Mouse (Mus musculus): ENCODE results near the gene Fam72a.

Fam72a gene

DNA sequence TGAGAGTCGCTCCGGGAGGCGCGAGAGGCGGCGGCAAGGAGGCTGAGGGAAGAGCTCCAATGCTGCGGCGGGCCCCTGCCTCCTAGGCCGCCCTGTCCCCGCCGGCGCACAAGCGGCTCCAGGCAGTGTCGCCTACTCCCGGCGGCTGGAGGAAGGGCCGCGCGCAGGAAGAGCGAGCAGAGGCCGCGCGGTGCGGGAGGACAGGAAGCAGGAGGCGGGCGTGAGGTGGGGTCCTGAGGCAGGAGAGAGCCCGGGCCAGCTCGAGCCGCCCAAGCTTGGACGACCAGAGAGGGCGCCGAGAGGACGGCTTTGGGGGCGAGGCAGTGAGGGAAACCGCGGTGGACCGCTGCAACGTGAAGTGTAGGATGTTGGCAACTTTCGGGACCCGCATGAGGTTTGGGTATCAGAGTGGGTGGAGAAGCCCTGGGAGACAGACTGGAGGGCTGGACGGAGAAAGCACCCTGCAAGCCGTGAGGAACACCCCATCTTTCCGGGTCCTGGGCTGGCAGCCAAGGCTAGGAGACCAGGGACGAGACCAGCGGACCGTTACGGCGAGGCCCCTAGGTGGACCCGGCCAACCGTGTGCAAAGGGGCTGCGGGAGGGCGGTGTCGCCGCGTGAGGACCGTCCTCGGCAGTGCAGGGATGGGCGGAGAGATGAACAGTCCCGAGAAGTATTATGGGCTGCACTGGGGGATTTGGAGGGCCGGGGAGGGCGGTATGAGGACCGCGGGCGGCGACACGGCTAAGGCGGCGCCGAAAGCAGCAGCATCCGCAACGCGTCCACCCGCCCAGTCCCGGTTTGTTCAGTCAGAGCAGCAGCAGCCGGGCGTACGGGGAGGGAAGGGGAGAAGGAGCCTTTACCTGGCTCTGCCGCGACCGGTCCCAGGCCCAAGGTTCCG lies 1.1 kb upstream of the Fam72a start:
- peak in 1 of 2 experiments; percentile 82 for DNase-seq

DNA sequence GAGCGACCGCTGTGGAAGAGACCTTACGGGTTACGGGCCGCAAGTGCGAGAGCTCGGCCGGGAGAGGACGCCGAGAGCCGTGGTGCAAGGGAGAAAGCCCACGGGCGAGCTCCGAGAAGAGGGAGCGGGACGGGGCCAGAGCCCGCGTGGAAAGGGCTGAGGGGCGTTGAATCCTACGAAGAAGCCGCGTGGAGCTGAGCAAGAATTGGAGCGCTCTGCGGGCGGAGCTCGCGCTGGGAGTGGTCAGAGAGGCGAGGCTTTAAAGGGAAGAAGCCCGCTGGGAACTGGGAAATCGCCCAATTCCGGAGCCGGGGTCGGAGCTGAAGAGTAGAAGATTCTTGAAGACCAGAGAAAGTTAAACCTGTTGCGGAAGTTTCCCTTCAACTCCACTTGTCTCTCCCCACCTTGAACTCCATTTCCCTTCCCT lies 391 bp downstream of the Fam72a start:
- DNase-seq = peak in 1 of 2 experiments; percentile 71

GRCm38 (mm10) chr1:131528561-131529166 lies 961 bp downstream of the Fam72a start:
- DNase-seq = no peak

- DNase-seq = no peak
Measured at GRCm38 (mm10) chr1:131539771-131540170, 12.1 kb downstream of the Fam72a start.

DNA sequence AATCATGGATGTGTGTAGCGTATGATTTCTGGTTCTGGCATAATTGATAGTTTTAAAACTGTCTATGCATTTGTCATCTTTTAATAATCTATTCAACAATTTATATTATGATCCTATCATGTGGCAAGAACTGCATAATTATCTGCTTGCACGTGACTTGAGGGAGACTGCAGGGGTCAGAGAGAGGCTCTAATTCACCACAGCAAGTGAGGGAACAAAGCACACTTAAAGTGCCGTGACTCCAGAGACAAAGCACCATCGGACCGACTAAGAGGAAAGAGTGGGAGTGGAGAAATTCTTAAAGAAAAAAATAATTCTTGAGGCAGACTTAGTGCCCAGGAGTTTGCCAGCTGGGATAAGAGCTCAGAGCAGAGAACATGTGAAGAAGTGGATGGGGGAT lies 13.1 kb downstream of the Fam72a start:
- DNase-seq = no peak

GRCm38 (mm10) chr1:131541431-131541830 lies 13.7 kb downstream of the Fam72a start:
- no peak for DNase-seq

DNA sequence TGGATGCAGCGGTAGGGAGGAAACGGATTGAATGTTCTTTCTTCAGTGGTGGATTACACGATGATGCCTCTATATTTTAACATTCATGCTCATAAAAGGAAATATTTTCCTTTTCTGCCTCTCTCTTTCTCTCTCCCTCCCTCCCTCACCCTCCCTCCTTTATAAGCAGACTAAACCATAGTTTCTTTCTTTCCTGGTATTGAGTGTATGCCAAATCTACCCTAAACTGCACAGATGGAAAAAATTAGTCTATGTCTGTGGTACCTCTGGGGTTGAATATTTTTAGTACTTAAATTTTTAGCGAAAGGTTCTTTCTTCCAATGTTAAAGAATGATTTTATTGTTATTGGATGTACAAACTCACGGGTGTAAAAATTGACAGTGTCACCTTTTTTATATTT lies 14.2 kb downstream of the Fam72a start:
- DNase-seq = no peak

GRCm38 (mm10) chr1:131543886-131544565 lies 16.3 kb downstream of the Fam72a start:
- DNase-seq = peak; percentile 78 to 82

DNA sequence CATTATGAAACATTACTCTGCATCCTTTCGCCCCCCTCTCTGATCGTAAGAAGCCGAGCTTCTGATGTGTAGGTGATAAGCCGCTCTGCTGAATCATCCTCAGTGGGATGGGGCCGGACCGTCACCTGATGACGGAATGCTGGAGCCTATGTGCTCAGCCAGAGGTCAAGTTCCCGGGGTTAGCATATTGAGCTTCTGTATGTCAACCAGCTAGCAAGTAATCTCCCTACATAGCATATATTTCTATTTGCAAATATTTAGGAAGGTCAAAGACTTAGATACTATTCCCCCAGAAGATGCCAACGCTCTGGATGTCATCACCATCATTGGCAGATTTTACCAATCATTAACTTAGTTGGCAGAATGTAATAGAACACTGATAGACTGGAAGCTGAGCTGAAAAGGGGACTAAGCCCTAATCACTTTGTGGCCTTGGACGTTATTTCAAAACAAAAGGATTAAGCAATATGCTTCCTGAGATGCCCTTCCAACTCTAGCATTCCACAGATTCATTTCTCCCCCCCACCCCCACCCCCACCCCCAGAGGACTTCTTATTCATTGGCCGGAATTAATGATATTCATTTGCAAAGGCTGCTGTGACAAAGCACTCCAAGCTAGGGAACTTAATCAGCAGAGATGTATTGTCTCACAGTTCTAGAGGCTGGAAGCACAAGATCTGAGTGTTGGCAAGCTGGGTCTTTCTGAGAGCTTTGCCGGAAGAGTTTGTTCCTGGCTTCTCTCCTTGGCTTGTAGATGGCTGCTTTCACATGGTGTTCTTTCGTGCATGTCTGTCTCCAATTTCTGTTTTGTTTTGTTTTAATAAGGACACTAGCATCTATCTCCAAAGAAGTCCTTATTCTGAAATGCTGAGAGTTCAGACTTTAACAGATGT lies 19.3 kb downstream of the Fam72a start:
- DNase-seq = no peak

- peak; percentile 24 to 41 for DNase-seq
Measured at GRCm38 (mm10) chr1:131548494-131549365, 21.0 kb downstream of the Fam72a start.

- no peak for DNase-seq
Measured at GRCm38 (mm10) chr1:131551956-131552355, 24.3 kb downstream of the Fam72a start.

- DNase-seq = no peak
Measured at GRCm38 (mm10) chr1:131553428-131553827, 25.7 kb downstream of the Fam72a start.

GRCm38 (mm10) chr1:131555042-131555812 lies 27.5 kb downstream of the Fam72a start:
- peak; percentile 85 to 91 for DNase-seq

DNA sequence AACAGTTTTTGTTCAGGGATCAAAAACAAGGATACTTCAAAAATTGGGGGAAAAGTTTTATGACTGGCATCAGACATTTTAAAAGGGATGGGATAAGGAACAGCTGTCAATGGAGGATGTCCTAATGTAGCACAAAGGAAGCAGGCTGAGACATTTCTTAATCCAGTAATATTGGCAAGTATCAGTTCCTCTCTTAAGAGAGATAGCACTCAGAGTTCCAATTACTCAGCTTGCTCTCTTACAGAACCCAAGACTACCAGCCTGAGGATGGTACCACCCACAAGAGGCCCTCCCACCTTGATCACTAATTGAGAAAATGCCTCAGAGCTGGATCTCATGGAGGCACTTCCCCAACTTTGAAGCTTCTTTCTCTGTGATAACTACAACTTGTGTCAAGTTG lies 32.8 kb downstream of the Fam72a start:
- DNase-seq = no peak

DNA sequence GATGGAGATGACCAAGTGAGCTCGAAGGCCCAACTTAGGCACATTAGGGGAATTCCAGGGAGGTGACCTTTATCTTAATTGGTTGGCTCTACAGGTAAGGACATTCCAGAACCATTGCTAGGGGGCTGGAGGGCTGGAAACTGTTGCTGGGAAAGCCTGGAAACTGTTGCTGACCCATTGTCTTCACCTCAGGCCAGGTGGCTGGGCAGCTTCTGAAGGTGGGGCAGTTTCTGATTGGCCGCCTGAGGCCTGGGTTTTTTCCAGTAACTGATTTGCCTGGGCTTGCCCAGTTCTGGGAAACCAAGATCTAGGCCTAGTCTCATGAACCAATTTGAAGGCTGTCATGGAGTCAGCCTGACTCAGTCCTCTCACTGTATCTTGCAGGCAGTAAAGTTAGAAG lies 34.4 kb downstream of the Fam72a start:
- no peak for DNase-seq

- peak in 1 of 2 experiments; percentile 44 for DNase-seq
Measured at GRCm38 (mm10) chr1:131566056-131566455, 38.4 kb downstream of the Fam72a start.

GRCm38 (mm10) chr1:131569721-131570120 lies 42.0 kb downstream of the Fam72a start:
- no peak for DNase-seq

GRCm38 (mm10) chr1:131570391-131570790 lies 42.7 kb downstream of the Fam72a start:
- DNase-seq = no peak

DNA sequence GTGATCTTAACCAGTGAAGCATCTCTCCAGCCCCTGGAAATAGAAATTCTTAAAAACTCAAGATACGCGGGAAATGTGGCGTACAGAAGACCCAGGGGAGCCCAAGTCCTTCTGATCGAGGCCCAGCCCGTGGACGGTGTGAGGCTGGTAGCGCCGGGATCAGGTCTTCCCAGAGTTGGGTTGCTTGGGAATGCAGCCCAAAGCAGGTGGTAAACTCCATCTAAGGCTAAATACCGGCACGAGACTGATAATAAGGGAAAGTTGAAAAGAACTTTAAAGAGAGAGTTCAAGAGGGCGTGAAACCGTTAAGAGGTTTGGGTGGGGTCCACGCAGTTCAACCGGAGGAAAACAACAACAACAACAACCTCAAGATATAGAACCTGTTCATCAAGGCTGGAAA lies 46.0 kb downstream of the Fam72a start:
- peak in 1 of 2 experiments; percentile 47 for DNase-seq

DNA sequence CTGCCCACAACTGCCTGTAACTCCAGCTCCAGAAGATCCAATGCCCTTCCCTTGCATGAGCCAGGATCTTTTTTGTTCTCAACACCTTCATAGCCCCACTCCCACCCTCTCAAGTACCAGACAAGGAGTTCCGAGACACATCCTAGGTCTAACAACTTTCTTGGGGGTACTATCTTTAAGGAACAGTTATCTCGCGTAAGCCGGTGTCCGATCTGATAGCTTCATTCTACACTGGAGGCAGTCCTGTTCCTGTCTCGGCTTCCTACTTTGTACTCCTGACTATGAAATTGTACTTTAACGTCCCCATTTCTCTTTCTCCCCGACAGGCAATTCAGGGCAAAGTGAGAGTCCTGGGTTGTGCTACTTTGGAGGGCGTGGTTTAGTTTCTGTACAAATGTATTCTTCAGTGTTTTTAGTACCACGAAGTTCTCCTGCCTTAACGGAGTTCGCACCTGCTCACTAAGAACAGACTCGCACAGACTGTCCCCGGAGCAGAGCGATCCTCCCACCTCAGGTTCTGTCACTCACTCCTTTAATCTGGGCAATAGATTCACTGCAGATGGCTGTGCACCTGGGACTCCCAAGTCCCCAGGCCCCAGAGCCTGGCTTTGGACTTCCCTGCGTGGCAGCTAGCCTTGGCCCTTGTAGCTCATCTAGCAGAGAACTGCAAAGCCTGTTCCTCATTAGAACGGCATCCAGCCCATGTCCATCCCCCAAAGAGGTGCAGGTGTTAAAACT lies 51.4 kb downstream of the Fam72a start:
- peak; percentile 39 to 55 for DNase-seq

Data from cerebellum, postnatal 25 days (tissue).